Comparison of ENCODE assay signal across 8 mouse cellular contexts in the genomic region with DNA sequence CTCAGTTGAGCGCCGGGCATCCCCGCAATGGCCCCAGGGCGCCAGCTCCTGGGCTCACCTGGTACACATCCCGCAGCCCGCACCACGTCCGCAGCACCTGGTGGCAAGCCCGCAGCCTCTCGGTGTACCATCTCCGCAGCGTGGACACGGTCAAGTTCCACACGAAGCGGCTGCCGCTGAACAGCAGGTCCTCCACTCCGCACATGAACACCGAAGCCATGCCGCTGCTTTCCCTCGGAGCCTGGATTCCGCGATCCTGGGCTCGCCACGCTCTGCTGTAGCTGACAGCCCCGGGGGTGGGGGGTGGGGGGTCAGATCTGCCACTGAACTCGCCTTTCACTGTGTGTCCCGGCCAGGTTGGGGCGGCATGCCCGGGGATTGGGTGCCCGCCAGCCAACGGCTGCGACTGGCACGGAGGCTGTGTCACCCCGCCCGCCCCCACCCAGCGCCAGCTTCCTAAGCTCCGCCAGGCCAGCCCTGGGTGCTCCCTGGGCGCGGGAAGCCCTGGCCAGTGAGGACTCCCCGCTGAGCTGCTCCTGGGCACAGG.
A peak's percentile ranks its signal among the peaks of the same experiment; 100 is the strongest.
DNase-seq lines count a peak whose midpoint lies in the region; ATAC-seq and TF ChIP-seq lines count a peak whose summit lies in the region.

No protein-coding gene starts in this region.

- no peaks in the 10 kb centered on the region; the same call in 1 of the 2 replicates for H3K4me1 ChIP-seq in liver, adult 2 months (ENCODE audit: control insufficient read depth, insufficient read depth, low read length)
- H3K4me1 ChIP-seq in heart, adult 2 months (ENCODE audit: control insufficient read depth, insufficient read depth, low read length), result peaks cover 3% of the 10 kb centered on the region
- H3K4me1 ChIP-seq in midbrain, embryonic 11.5 days (ENCODE audit: control insufficient read depth, insufficient read depth, low read length), result peaks cover 22% of the 10 kb centered on the region
- peaks cover 10% of the 10 kb centered on the region for H3K4me1 ChIP-seq in small intestine, adult 2 months (ENCODE audit: control insufficient read depth, insufficient read depth, insufficient read length, low read length)

- peak overlapping the region; percentile 60 for H3K4me3 ChIP-seq in liver, adult 2 months (ENCODE audit: insufficient read depth, low read depth, low read length)
- peak overlapping the region; percentile 68 for H3K4me3 ChIP-seq in heart, adult 2 months
- peak overlapping the region; percentile 40 for H3K4me3 ChIP-seq in midbrain, embryonic 11.5 days (ENCODE audit: low read depth, low read length)
- peak overlapping the region; percentile 63 for H3K4me3 ChIP-seq in small intestine, adult 2 months (ENCODE audit: low read depth, low read length)

- H3K9ac ChIP-seq in liver, adult 2 months (ENCODE audit: low read depth, low read length), result peak overlapping the region; percentile 47
- H3K9ac ChIP-seq in heart, adult 2 months (ENCODE audit: low read depth, low read length), result peak overlapping the region; percentile 66
- peak overlapping the region; percentile 55 for H3K9ac ChIP-seq in midbrain, embryonic 11.5 days (ENCODE audit: low read length)

- no peaks in the 10 kb centered on the region for H3K9me3 ChIP-seq in midbrain, embryonic 11.5 days (ENCODE audit: control insufficient read depth, low read length)

- H3K4me2 ChIP-seq in midbrain, embryonic 11.5 days, result peak overlapping the region; percentile 92

- H3K27ac ChIP-seq in liver, adult 2 months (replicated peaks; ENCODE audit: insufficient read depth, low read depth, low read length), result peak overlapping the region; percentile 1; the same call in 1 of the 2 replicates
- H3K27ac ChIP-seq in heart, adult 2 months, result peak overlapping the region; percentile 75
- H3K27ac ChIP-seq in midbrain, embryonic 11.5 days (ENCODE audit: low read depth, low read length), result no peak overlapping the region
- peak overlapping the region; percentile 2; the same call in 1 of the 2 replicates for H3K27ac ChIP-seq in small intestine, adult 2 months (ENCODE audit: insufficient read depth, low read depth, low read length)

- intact Hi-C loops in heart, adult 2 months (cut with DNase I), result loop anchor here (2.0 to 5.0 kb wide), 3 partner anchors 35 to 67 kb away; no protein-coding TSS in a partner anchor
- intact Hi-C loops in left cerebral cortex, postnatal 4 days (cut with DNase I), result no loop called here

- peak; percentile 48; the same call in 1 of the 2 replicates for ATAC-seq in midbrain, embryonic 11.5 days (ENCODE audit: low FRiP score)

- TF ChIP-seq CTCF in liver, adult 2 months (IDR thresholded peaks at IDR 0.05; ENCODE audit: low read depth, low read length), result no peak
- 0 out of 2 replicates have a peak, but pooled peaks have one; percentile 13 for TF ChIP-seq CTCF in heart, adult 2 months (IDR thresholded peaks at IDR 0.05)
- no peak for TF ChIP-seq CTCF in small intestine, adult 2 months (IDR thresholded peaks at IDR 0.05; ENCODE audit: extremely low read depth, insufficient read length, insufficient replicate concordance, low read depth, low read length)

- no peaks in the 10 kb centered on the region for H3K27me3 ChIP-seq in liver, adult 2 months (ENCODE audit: control insufficient read depth, insufficient read depth, low read length)
- H3K27me3 ChIP-seq in heart, adult 2 months (ENCODE audit: control insufficient read depth, insufficient read depth, low read length), result no peaks in the 10 kb centered on the region
- H3K27me3 ChIP-seq in midbrain, embryonic 11.5 days (ENCODE audit: control insufficient read depth, insufficient read depth, low read length), result no peaks in the 10 kb centered on the region
- no peaks in the 10 kb centered on the region for H3K27me3 ChIP-seq in small intestine, adult 2 months (ENCODE audit: control insufficient read depth, insufficient read depth, low read length)

- H3K79me2 ChIP-seq in liver, adult 2 months (ENCODE audit: control insufficient read depth, insufficient read depth, low read length), result no peaks in the 10 kb centered on the region
- no peaks in the 10 kb centered on the region for H3K79me2 ChIP-seq in heart, adult 2 months (replicated peaks; ENCODE audit: control insufficient read depth, insufficient read depth, low read length)

- TF ChIP-seq POLR2A in liver, adult 2 months (IDR thresholded peaks at IDR 0.05; ENCODE audit: extremely low read depth, insufficient read depth, low read length), result 0 out of 2 replicates have a peak, but pooled peaks have one; percentile 15
- no peak for TF ChIP-seq POLR2A in heart, adult 2 months (IDR thresholded peaks at IDR 0.05; ENCODE audit: insufficient read depth, low read depth, low read length)
- no peak for TF ChIP-seq POLR2A in small intestine, adult 2 months (IDR thresholded peaks at IDR 0.05; ENCODE audit: low read depth, low read length)

- TF ChIP-seq EP300 in heart, adult 2 months (IDR thresholded peaks at IDR 0.05; ENCODE audit: insufficient read depth, low read depth, low read length), result no peak

- H3K36me3 ChIP-seq in liver, adult 2 months (ENCODE audit: control insufficient read depth, insufficient read depth, low read length), result no peaks in the 10 kb centered on the region
- no peaks in the 10 kb centered on the region for H3K36me3 ChIP-seq in heart, adult 2 months (ENCODE audit: control insufficient read depth, insufficient read depth, low read length)
- no peaks in the 10 kb centered on the region for H3K36me3 ChIP-seq in midbrain, embryonic 11.5 days (ENCODE audit: control insufficient read depth, insufficient read depth, low read length)
- no peaks in the 10 kb centered on the region for H3K36me3 ChIP-seq in small intestine, adult 2 months (ENCODE audit: control insufficient read depth, insufficient read depth, low read length)

- 4% methylated on average over 40 of the region's 40 CpGs for WGBS in liver, adult 2 months
- 2% methylated on average over 40 of the region's 40 CpGs for WGBS in heart, adult 2 months
- WGBS in midbrain, embryonic 11.5 days, result 3% methylated on average over 40 of the region's 40 CpGs
- 2% methylated on average over 34 of the region's 40 CpGs for WGBS in small intestine, adult 2 months

- peak; percentile 66 for DNase-seq in liver, adult 2 months (ENCODE audit: extremely low read depth, low read depth, low spot score)
- DNase-seq in liver, result no peak
- peak; percentile 48 for DNase-seq in embryo, embryonic 9.5 days (ENCODE audit: extremely low spot score)
- DNase-seq in heart, adult 2 months, result peak; percentile 83 to 86
- DNase-seq in kidney, adult 18-20 months, result peak; percentile 87
- DNase-seq in left cerebral cortex, postnatal 4 days, result peak; percentile 76
- DNase-seq in midbrain, embryonic 11.5 days (ENCODE audit: low spot score, missing footprints), result peak; percentile 93
